Mouse (Mus musculus): ENCODE measurements around the gene Midn.

DNA sequence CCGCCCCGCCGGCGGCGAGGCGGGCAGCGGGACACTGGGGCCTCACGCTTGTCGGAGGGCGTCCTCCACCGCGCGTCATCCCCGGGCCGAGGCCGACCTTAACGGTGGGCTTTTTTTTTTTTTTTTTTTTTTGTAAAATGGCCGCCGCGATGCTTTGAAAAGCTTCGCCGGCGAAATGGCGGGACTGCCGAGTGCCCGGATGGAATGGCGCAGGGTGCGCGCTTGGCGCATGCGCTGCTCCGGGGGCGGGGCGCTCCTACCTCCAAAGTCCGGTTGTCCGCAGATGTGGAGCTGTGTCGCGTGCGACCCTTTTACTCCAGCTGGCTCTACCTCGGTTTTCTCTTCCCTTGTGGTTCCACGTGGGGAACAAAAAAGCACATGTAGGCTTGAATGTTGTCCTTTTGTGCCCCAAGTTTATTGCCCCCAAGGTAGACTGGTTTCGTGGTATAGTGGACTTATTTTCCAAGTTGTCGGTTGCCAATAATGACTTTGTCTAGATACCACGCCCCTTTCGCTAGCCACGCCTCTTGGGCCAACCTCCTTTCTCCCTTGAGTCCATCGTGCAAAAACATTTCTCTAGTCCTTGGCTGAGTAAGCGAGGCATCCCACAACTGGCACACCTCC is 20.1 kb downstream of the Midn start:
- TF ChIP-seq CTCF (IDR thresholded peaks at IDR 0.05; ENCODE audit: extremely low read depth, insufficient read depth, insufficient read length, insufficient replicate concordance) (no peak), POLR2A (IDR thresholded peaks at IDR 0.05; ENCODE audit: low read depth, low read length) (no peak)

Measured in spleen, adult 2 months (tissue).